Mouse (Mus musculus) cerebellum, adult 9-11 months (tissue): ENCODE data around the gene Adamts1.
A peak's percentile ranks its signal among the peaks of the same experiment; 100 is the strongest.

Experiments used
- DNase-seq: peaks from one replicate; pipeline ENCODE4 v3.0.0; 2022

Gene Adamts1

DNA sequence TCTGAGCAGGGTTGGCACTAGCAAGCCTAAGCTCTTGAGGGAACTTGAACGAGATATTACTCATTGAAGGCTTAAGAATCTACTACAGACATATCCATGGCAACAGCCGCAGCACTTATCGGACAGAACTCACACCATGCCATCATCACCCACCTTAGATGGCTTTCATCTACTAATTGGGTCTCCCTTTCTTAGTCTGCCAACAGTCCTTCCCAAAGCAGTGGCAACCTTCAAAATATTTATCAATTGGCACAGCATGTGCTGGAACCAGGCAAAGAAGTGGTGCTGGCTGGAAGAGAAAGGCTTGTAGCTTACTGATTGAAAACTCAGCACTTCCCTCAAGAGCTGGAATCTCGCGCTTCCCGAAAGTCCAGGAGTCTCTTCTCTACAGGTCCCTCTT is 37.7 kb downstream of the Adamts1 start:
- no peak for DNase-seq

DNA sequence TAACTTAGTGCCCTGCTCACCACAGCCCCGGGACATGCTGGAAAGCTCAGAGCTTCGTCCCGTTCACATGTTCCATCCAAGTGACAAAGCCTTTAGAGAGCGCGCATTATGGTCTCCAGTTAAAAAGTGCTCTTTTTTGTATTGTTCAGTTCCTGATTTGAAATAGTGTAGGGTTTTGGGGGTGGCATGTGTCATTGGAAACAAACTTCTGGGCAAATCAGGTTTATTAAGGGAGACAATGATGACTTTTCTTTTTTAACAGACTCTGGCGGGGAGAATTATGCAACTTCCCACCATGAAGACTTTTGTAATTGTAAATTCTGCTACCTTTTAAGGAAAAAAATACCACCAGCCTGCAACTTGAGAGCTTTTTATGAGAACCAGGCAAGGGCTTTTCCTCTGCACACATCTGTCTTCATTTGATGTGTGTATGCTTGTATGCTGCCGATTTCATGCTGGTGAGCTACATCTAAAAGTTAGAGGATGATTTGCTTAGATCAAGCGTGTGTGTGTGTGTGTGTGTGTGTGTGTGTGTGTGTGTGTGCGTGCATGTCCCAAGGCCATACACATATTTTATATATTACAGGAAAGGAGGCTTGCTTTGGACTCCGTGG is 40.8 kb downstream of the Adamts1 start:
- no peak for DNase-seq

DNA sequence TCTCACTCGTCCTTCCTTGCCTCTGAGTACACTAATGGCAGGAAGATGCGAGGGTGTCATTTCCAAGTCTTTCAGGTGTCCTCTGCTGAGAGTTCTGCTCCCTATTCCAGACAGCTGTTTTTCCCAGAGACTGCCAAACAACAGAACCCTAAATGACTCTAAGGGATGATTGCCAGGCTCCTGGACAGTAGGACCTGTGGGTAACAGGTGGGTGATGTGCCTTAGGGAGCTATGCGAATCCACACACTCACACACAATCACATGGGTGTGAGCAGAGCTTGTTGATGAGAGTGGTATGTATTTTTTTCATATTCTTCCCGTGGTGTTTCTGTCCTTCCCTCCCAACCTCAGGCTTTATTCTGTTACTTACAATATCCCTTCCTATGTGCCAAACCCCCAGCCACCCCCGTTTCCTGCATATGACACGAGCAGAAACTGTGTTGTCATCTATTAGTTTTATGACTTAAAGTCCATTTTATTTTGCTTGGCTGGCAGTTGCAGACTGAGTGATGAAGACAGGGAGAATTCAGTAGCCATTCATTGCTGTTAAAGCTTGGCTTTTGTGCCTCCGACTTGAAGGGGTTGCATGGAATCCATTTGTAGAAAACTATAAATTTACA is 41.8 kb downstream of the Adamts1 start:
- no peak for DNase-seq

DNA sequence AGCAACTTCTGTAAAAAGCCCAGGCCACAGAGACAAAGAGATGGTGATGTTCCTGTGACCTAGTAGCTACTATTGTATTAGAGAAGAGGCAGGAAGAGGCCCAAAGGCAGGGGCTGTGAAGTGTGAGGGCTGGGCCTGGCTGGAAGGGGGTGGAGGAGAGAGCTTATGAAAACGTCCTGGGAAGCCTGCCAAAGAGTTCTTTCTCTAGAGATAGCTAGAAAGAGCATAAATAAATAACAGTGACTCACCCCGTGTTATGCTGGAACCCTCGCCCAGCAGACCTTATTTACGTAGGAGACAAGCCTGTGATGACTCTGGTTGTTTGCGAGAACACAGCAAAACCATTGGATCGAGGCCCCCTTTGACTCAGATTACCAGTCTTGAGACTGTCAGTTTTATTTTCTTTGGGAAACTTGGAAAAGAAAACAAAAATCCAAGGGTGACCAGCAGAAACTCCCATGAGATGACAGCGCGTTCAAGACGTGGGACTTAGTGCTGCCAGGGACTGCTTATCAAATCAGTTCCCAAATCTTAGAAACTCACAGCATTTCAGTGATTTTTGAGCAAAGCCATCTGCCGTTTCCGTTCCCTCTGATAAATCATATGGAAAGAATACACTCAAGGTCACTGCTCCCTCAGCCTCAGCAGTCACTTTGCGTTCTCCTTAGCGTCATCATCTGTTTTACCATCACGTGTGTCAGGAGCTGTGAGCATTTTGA is 46.7 kb downstream of the Adamts1 start:
- no peak for DNase-seq

DNA sequence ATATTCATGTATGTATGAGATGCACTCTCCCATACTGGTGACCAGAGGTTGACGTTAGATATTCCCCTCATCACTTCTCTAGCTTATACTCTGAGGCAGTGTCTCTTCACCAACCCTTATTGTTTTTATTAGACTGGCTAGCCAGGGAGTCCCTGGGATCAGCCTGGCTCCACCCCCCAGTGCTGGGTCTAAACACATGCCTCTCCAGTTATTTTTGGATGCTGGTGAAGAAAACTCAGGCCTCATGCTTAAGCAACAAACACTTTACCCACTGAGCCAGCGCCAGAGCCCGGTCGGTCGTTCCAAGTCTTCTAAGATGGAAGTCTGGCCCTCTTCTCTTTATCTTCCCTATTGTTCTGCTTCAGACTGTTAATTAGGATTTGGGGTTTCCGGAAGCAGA is 53.6 kb downstream of the Adamts1 start:
- DNase-seq = no peak

DNA sequence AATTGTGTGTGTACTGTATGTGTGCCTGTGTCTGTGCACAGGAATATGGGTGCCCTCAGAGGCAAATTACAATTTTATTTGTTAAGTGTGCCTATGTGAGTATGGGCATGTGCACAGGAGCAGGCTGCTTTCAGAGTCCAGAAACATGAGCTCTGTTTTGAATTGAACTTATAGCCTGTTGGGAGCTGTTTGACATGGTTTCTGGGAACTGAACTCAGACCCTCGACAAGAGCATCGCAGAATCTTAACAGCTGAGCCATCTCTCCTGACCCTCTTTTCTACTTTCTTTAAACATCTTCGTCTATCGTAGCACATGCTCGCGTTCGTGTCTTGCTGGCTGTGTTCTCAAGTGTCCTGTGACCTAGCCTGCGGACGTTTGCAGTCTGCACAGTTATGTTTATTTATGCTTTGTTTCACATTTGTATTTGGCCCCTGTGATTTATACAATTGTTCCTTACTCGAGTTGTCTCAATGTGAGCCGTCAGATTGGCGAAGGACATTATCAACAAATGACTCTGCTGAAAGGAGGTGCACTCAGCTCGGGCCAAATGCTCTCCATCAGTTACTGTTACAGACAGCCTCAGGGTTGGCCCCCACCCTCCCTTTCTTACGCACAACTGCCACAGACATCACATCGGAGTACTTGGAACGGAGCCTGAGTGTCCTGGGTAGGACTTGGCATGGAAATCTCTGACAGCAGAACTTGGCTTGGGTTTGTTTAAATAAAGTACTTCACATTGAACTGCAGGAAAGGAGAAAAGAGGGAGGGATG is 55.1 kb downstream of the Adamts1 start:
- DNase-seq = peak; percentile 7

DNA sequence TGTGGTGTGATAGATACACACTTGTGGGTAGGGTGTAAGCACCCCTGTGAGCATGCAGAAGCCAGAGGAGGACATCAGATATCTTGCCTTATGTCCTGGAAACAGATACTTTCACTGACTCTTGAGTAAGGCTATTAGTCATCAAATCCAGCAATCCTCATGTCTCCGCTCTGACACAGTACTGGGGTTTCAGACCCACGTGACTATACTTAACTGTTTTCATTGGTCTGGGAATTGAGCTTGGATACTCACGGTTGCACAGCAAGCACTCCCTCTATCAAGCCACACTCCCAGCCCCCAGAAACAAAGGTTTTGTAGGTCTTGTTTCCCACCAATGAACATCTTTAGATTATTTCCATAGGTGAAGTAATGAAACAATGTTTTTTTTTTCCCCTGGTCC is 56.5 kb downstream of the Adamts1 start:
- DNase-seq = no peak
